ENCODE assay signal across 17 mouse cellular contexts in the genomic region with DNA sequence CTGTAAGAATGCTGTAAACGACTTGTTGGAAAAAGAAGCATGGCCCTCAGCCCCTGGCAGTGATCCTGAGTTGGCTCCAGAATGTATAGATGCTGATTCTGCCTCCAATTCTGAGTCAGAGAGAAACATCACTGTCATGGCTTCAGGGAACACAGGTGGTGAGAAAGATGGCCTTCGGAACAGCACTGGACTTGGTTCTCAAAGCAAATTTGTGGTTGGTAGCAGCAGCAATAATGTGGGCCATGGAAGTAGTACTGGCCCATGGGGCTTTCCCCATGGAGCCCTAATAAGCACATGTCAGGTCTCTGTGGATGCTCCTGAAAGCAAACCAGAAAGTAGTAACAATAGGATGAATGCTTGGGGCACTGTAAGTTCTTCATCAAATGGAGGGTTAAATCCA. TPM values are rescaled to one million over a fixed set of nuclear protein-coding genes. Genes with fewer than 3 reads are reported as not detected.
"Had no signal": no experiment of that assay in that cellular context is flagged by ENCODE, and none has a peak within 500 bp of the region (broad histone marks: within the 10 kb centered on the region; RNA-seq: fewer than 3 reads in every experiment).

No protein-coding gene starts in this region.

- H3K4me3 ChIP-seq: neural tube, embryonic 12.5 days; neural tube, embryonic 13.5 days; neural tube, embryonic 15.5 days; stomach, embryonic 15.5 days had no signal

- H3K27ac ChIP-seq: neural tube, embryonic 12.5 days; neural tube, embryonic 13.5 days; neural tube, embryonic 15.5 days; stomach, embryonic 15.5 days; stomach, postnatal 0 days had no signal

- H3K27me3 ChIP-seq: neural tube, embryonic 12.5 days; neural tube, embryonic 13.5 days; neural tube, embryonic 15.5 days; stomach, embryonic 15.5 days had no signal

- DNase-seq: retina, postnatal 1 day; right cerebral cortex, adult 18-20 months; right cerebral cortex, postnatal 14 days; right cerebral cortex, postnatal 25 days; right cerebral cortex, postnatal 4 days; spleen, adult 18-20 months; thymus, adult 18-20 months; thymus, adult 2 months; thymus, postnatal 14 days; thymus, postnatal 25 days; thymus, postnatal 36 days; thymus, postnatal 4 days had no signal

- H3K9ac ChIP-seq: neural tube, embryonic 12.5 days; neural tube, embryonic 13.5 days; neural tube, embryonic 15.5 days; stomach, embryonic 15.5 days had no signal

- H3K4me2 ChIP-seq: neural tube, embryonic 12.5 days; neural tube, embryonic 13.5 days; neural tube, embryonic 15.5 days; stomach, embryonic 15.5 days had no signal

- H3K4me1 ChIP-seq: neural tube, embryonic 12.5 days; neural tube, embryonic 13.5 days; stomach, embryonic 15.5 days had no signal

- H3K9me3 ChIP-seq: neural tube, embryonic 12.5 days; neural tube, embryonic 13.5 days; neural tube, embryonic 15.5 days; stomach, embryonic 15.5 days had no signal

RNA-seq across cellular contexts. Expression of a gene that starts 45.0 kb away (rescaled TPM):
- polyA plus RNA-seq: neural tube, embryonic 13.5 days had no signal
